Mouse (Mus musculus) thymus, postnatal 14 days (tissue): ENCODE measurements at regions not wholly inside any gene's neighbourhood (a gene's known extent, or its start where the extent isn't known, plus 50 kb on each side); places are given as distances from the start of the nearest gene placed in this dataset.

Source experiments
- DNase-seq: peaks from one replicate; pipeline ENCODE4 v3.0.0; 2021

- DNase-seq: no peak
Observed at GRCm38 (mm10) chr1:151045334-151045733, 52.1 kb upstream of the Hmcn1 start.

GRCm38 (mm10) chr1:151046626-151047025, 53.4 kb upstream of the Hmcn1 start:
- DNase-seq: no peak

- DNase-seq: no peak
Observed at GRCm38 (mm10) chr1:151049726-151050506, 56.7 kb upstream of the Hmcn1 start.

- no peak for DNase-seq
Observed at GRCm38 (mm10) chr1:151050507-151050816, 57.2 kb upstream of the Hmcn1 start.

GRCm38 (mm10) chr1:151053268-151053667, 60.0 kb upstream of the Hmcn1 start:
- DNase-seq: no peak

GRCm38 (mm10) chr1:151055396-151055795, 62.2 kb upstream of the Hmcn1 start:
- DNase-seq: no peak

- no peak for DNase-seq
Observed at GRCm38 (mm10) chr1:151059546-151060136, 66.4 kb upstream of the Hmcn1 start.

GRCm38 (mm10) chr1:151065090-151065567, 71.9 kb upstream of the Hmcn1 start:
- no peak for DNase-seq

GRCm38 (mm10) chr1:151066379-151067128, 73.3 kb upstream of the Hmcn1 start:
- no peak for DNase-seq

- peak; percentile 33 for DNase-seq
Observed at GRCm38 (mm10) chr1:151074508-151075314, 81.5 kb upstream of the Hmcn1 start.

- no peak for DNase-seq
Observed at GRCm38 (mm10) chr1:151075541-151075940, 82.3 kb upstream of the Hmcn1 start.

GRCm38 (mm10) chr1:151078909-151079522, 85.8 kb upstream of the Hmcn1 start:
- DNase-seq: peak; percentile 82

GRCm38 (mm10) chr1:151079614-151080360, 86.6 kb upstream of the Hmcn1 start:
- no peak for DNase-seq

GRCm38 (mm10) chr1:151080510-151080980, 87.3 kb upstream of the Hmcn1 start:
- DNase-seq: no peak

GRCm38 (mm10) chr1:151082510-151083033, 89.3 kb upstream of the Hmcn1 start:
- no peak for DNase-seq

GRCm38 (mm10) chr1:151083806-151084205, 90.6 kb upstream of the Hmcn1 start:
- no peak for DNase-seq

GRCm38 (mm10) chr1:151086111-151086859, 93.0 kb upstream of the Hmcn1 start:
- DNase-seq: no peak

GRCm38 (mm10) chr1:151087151-151087660, 94.0 kb upstream of the Hmcn1 start:
- no peak for DNase-seq

- DNase-seq: no peak
Observed at GRCm38 (mm10) chr1:151087811-151088511, 94.4 kb upstream of the Gm47985 start.
